Mouse (Mus musculus): ENCODE results near the gene Tmem135.

- TF ChIP-seq POLR2A (IDR thresholded peaks at IDR 0.05; ENCODE audit: control insufficient read depth, extremely low read depth, insufficient read depth, low read length, poor library complexity), result no peak
- TF ChIP-seq CTCF (IDR thresholded peaks at IDR 0.05; ENCODE audit: borderline replicate concordance, control insufficient read depth, extremely low read depth, insufficient read depth, low read length, poor library complexity), result no peak
Observed at GRCm38 (mm10) chr7:89182943-89183342, 221.1 kb downstream of the Tmem135 start.
